Mouse (Mus musculus) lung, postnatal 0 days (tissue): Measurements from ENCODE around the gene Adamts4.

ENCODE experiments used
- CTCF ChIP-seq: IDR thresholded peaks from 2 replicates; pipeline ENCODE4 v1.5.1; 2016; ENCODE audit warnings: antibody characterized with exemption, mild to moderate bottlenecking
- EP300 ChIP-seq: IDR thresholded peaks from 2 replicates; pipeline ENCODE4 v1.6.1; 2016; ENCODE audit warnings: antibody characterized with exemption, mild to moderate bottlenecking, control low read depth

- TF ChIP-seq CTCF (no peak), EP300 (no peak)
Observed at GRCm38 (mm10) chr1:171265971-171266744, 15.9 kb downstream of the Adamts4 start.
